Mouse (Mus musculus) MEL-GATA-1-ER (cell line): ENCODE measurements at regions not wholly inside any gene's neighbourhood (a gene's known extent, or its start where the extent isn't known, plus 50 kb on each side); places are given as distances from the start of the nearest gene placed in this dataset.

ENCODE experiments used
- DNase-seq: peaks from one replicate; pipeline ENCODE4 v3.0.0-alpha.2; 2012; ENCODE audit warnings: low read depth; ENCODE audit errors: extremely low read depth

DNA sequence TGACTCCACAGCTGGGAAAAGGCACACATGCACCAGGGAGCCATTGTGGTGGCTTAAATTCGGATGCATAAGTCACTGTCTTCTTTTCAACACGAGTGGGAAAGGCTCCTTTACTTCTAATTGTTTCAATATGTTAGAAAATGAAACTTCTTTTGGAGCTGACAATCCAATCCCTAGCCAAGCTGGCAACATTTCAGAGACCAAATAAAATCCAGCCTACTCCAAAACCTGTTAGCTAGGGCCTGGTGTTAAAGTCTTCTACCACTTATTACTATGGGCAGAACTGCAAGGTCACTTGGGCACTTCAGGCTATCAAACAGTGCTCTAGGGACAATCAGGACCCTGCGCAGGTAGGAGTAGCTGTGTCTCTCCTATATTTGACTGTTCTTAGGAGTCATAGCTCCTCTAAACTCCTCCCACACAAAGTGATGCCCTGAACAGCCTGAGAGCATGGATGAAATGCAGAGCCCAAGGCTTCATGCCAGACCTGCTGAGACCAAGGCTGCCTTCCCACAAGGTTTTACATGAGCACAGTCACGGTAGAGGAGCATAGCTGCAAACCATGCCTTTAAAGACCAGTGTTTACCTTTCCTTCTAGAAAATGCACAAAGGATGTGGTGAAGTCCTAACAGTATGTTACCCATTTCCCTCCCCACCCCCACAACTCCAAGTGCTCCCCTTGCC lies 67.4 kb upstream of the Spdye4c start:
- no peak for DNase-seq

GRCm38 (mm10) chr2:128526100-128526499 lies 64.9 kb upstream of the Spdye4c start:
- DNase-seq: no peak

DNA sequence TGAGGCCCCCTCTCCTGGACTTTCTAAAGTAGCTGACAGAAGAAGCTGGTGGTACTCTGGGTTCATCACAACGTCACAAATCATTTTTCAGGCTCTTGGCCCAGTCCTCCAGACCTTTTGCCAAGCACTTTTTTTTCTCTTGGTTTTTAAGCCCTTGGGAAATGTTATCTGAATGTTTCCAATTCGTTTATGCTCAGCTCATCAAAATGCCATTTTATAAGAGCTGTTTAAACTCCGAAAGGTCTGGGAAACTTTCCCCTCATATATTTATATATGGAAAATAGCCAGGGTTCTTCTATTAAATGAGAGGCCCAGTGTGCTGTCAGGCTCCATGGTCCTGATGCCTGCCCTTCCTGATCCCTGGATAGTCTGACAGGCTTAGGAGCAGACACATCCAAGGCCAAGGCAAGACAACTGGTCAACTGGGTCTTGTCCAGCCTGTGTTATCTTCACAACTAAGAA lies 64.1 kb upstream of the Spdye4c start:
- no peak for DNase-seq

- DNase-seq: no peak
Observed at GRCm38 (mm10) chr2:128536294-128536693, 54.7 kb upstream of the Spdye4c start.

GRCm38 (mm10) chr2:128537425-128537824 lies 53.6 kb upstream of the Spdye4c start:
- no peak for DNase-seq

GRCm38 (mm10) chr2:128538736-128539135 lies 52.3 kb upstream of the Spdye4c start:
- DNase-seq: no peak
